Mouse (Mus musculus) layer of hippocampus, adult 6 months (tissue): ENCODE data around the gene Col8a2. TPM values are rescaled to one million over a fixed set of nuclear protein-coding genes. Genes with fewer than 3 reads are reported as not detected.

Source experiments
- long read RNA-seq, 2 experiments: library from polyadenylated mRNA; unstranded; transcript quantifications; one replicate each; pipeline ENCODE4 v2.0.0; 2019 to 2020
- polyA plus RNA-seq: library from polyadenylated mRNA; unstranded; fragments of <200 nt; fragmentation: Nextera tagmentation; gene quantifications from 2 replicates; pipeline ENCODE4 v1.2.3, GENCODE M21; 2021

Col8a2 gene
- 0.30 and 2.0 TPM in 2 replicates for polyA plus RNA-seq
- long read RNA-seq, experiment 1, partial matches to known transcripts, result 0 of 1 reads
- long read RNA-seq, experiment 1, other reads (novel, unspliced or antisense), result 1 of 1 reads
- long read RNA-seq, experiment 2, partial matches to known transcripts, result 0 of 2 reads
- long read RNA-seq, experiment 2, other reads (novel, unspliced or antisense), result 2 of 2 reads

DNA sequence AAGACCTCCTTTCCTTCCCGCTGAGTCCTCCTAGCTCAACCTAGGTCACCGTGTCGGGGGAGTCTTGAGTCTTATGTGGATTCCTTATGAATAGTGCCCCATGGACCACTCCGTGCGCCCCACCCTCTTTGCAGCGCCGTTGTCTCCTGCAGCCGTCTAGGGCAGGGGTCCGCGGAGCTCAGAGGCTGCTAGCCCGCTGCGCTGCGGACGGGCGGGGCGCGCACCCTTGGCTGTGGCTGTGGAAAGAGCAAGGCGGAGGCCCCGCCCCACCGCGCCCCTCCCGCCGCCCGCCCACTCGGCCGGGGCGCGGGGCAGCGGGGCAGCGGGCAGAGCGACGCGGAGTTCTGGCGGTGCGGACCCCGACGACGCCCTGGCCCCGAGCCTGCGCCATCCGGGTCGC is at the start of gene Col8a2:
Gene Col8a2 (plus strand): TSS at position 302 of the 400 bp plus-strand sequence.

DNA sequence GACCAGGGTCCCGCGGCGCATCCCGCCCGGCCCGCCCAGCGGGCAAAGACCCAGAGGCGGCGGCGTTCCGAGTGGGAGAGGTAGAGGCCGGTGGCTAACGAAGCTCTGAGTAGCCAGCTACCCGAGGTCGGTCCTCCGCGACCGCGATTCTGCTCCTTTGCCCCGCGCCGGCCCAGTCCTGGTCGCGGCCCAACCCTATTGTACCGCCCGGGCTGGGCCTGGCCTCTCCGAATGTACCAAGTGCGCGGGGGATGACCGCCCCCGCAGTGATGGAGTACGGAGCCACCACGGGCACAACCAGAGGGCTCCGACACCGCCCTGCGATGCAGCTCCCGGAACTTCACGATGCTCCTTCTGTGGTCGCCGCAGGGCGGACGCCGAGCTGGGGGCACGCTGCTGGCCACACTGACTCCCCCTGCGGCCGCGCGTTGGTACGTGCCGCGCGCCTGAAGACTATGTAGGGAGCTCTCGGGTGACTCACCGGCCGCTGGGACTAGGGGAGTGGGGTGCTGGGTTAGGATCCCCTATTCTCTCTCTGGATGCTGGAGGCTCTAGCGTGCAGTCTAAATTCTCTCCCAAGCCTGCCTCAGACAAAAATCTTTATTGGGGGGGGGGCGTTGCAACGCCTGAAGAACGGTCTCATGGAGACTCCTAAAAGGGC is 30.3 kb upstream of the Col8a2 start, which contains the start of gene Map7d1:
Gene Map7d1 (minus strand): TSS at position 213 of the 661 bp plus-strand sequence.

DNA sequence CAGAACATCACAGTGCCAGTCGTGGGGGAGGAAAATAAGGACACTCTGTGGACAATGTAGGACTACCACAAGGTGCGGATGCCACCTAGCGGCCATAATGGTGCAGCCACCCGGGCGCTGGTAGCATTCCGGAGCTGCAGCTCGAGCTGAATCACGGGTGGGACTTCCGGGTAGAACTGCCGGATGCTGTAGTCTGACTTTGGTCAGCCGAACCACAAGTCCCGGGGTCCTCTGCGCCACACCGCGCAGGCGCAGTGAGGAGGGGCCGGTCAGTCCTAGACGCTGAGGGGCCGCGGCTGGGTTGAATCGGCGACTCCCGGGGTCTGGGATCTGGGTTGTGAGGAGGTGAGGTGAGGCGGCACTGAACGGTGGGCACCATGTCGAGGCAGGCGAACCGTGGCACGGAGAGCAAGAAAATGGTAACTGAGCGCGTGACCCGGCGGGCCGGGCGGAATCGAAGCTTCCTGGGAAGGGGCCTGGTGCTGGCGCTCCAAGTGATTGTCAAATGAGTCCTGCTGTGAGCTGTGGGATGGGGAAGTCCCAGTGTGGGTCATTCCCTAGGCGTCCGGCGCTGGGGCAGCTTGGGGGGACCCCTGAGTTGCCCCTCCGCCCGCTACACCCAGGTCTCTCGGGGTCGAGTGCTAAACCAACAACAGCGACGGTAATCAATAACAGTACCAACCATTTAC is 24.3 kb upstream of the Col8a2 start, which contains the start of gene Trappc3:
Gene Trappc3 (plus strand): TSS at position 207 of the 689 bp plus-strand sequence.

DNA sequence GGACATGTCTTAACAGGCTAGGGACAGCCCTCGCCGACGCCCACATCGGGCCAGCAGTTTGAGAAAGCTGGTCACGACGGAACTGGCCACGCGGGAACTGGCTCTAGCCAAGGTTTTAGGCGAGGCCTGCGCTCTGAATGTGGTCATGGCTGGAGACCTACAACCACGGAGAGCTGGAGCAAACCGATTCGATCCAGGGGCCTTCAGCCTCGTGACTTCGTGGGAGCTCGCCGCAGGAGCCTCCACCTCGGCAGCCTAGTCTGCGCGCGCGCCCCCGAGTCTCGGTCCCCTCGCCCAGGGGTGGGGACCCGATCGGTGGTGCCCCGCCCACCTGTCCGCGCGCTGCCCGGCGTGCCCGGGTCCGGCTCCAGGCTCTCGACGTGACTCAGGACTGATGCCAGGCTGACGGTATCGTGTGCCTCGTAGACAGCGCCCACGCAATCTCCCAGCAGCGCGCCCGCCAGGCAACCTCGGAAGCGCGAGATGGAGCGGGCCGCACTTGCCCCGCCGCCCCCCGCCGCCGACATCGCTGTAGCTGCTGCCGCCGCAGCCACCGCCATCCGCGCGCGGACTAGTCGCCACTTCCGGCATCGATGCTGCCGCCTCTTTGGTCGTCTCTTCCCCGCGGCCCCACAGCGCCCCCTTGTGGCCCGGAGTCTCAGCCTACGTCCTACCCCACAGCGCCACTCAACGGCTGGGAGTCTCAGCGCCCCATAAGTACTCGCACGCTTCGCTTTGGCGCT is 34.7 kb downstream of the Col8a2 start, which contains the start of gene Adprhl2:
Gene Adprhl2 (minus strand): TSS at position 593 of the 743 bp plus-strand sequence.

DNA sequence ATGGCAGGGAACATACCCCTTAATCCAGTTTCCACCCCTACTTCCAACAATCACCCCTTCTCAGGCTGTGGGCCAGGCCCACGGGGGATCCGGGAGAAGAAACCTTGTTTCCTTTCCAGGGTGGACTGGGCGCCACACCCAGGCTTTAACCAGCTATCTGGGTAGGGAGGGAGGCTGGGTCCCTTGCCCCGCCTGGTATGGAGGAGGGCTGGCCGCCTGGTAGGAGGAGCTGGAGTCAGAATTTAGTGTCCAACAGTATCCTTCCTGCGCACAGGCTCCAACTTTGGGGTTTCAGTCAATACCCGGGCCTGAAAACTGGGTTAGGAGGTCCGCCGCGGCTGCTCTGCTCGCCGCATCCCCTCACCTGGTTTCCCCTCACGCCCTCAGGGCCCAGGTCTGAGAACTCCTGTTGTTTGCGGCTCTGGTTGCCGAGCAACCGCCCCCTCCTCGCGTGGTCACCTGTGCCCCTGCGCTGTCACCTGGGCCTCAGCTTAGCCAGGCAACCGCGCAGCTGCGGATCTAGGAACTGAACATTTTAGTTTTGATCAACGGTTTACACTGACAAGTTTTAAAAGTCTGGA is 38.8 kb downstream of the Col8a2 start, which contains the start of gene Tekt2:
Gene Tekt2 (minus strand): TSS at position 408 of the 581 bp plus-strand sequence.

Other genes with a start within 250 kb of the Col8a2 start
- 119 TPM in 2 replicates for gene Mrps15, start 239.9 kb upstream of the Col8a2 start, polyA plus RNA-seq
- 67.8 and 74.8 TPM in 2 replicates for gene Oscp1, start 228.2 kb upstream of the Col8a2 start, polyA plus RNA-seq
- 34.3 and 36.3 TPM in 2 replicates for gene Lsm10, start 190.2 kb upstream of the Col8a2 start, polyA plus RNA-seq
- gene Stk40, start 182.8 kb upstream of the Col8a2 start, polyA plus RNA-seq, result 3.4 and 3.9 TPM in 2 replicates
- 6.8 and 9.5 TPM in 2 replicates for gene Eva1b, start 139.0 kb upstream of the Col8a2 start, polyA plus RNA-seq
- 0.49 and 0.69 TPM in 2 replicates for gene Sh3d21, start 123.3 kb upstream of the Col8a2 start, polyA plus RNA-seq
- gene Thrap3, start 84.0 kb upstream of the Col8a2 start, polyA plus RNA-seq, result 36.5 and 50.9 TPM in 2 replicates
- 46.7 and 54.9 TPM in 2 replicates for gene Map7d1, start 30.4 kb upstream of the Col8a2 start, polyA plus RNA-seq
- gene Trappc3, start 24.5 kb upstream of the Col8a2 start, polyA plus RNA-seq, result 42.6 and 54.1 TPM in 2 replicates
- 20.2 and 22.4 TPM in 2 replicates for gene Adprhl2, start 34.9 kb downstream of the Col8a2 start, polyA plus RNA-seq
- 0.24 and 0.63 TPM in 2 replicates for gene Tekt2, start 38.9 kb downstream of the Col8a2 start, polyA plus RNA-seq
- 11.1 and 11.3 TPM in 2 replicates for gene Ago3, start 142.8 kb downstream of the Col8a2 start, polyA plus RNA-seq
- gene Ago1, start 181.8 kb downstream of the Col8a2 start, polyA plus RNA-seq, result 9.8 and 10.8 TPM in 2 replicates
- 0.65 TPM in 2 replicates for gene Ago4, start 246.7 kb downstream of the Col8a2 start, polyA plus RNA-seq